Mouse (Mus musculus): ENCODE results near the gene Gabbr2.
A peak's percentile ranks its signal among the peaks of the same experiment; 100 is the strongest.

The Gabbr2 gene

GRCm38 (mm10) chr4:46703146-46703545 is 288.5 kb downstream of the Gabbr2 start:
- no peak for DNase-seq

DNA sequence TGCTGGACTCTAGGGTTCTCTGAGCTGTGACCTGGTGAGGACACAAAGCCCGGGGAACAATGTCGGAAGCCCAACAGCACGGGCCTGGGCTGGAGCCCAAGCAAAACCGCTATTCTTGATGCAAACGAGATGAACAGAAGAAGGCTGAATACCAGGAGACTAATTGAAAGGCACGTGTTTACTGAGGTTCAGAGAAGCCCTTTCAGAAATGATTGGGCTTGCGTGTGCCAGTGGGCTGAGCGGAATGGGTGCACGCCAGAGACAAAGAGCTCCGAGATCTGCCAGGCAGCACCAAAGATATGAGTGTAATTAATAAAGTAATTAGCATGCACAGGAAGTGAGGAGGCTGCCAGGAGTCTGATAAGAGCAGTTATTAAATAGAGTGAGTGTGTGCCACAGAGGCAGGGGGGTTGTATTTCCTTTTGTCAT is 291.4 kb downstream of the Gabbr2 start:
- DNase-seq = no peak

DNA sequence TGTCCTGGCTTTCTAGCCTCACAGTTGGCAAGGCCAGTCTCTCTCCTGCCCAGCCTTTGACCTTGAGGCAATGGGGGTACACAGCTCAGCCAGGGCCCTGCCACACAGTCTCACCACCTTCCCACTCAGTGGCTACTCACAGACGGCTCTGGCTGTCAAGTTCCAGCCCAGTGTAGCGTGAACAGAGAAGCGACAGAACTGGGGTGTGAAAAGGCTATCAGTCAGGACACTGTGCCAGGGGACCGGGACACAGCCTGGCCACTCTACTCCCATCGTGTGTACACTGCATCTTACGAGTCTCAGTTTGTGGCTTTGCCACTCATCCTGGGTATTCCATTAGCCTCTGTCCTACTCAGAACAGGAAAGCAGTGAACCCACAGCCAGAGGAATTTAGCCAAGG is 295.2 kb downstream of the Gabbr2 start:
- no peak for DNase-seq

GRCm38 (mm10) chr4:46690565-46690964 is 301.1 kb downstream of the Gabbr2 start:
- no peak for DNase-seq

DNA sequence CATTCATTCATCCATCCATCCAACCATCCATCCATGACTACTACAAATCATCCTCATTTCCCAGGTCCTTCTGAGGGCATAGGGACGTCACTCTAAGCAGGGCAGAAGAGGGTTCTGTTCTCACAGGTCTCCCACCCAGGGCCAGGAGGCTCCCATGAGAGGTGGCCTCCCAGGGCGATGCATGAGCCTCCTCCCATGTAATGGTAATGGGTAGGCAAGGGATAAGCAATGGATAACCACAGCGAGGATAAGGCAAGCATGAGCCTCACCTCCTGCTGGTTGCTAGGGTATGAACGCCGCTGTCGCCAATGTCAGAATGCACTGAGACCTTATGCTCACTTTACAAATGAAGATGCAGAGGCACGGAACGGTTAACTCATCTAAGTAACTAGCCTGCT is 301.7 kb downstream of the Gabbr2 start:
- DNase-seq = no peak

GRCm38 (mm10) chr4:46689397-46690022 is 302.2 kb downstream of the Gabbr2 start:
- peak; percentile 56 to 85 for DNase-seq

GRCm38 (mm10) chr4:46688213-46688832 is 303.4 kb downstream of the Gabbr2 start:
- no peak for DNase-seq

GRCm38 (mm10) chr4:46684160-46684559 is 307.5 kb downstream of the Gabbr2 start:
- no peak for DNase-seq

DNA sequence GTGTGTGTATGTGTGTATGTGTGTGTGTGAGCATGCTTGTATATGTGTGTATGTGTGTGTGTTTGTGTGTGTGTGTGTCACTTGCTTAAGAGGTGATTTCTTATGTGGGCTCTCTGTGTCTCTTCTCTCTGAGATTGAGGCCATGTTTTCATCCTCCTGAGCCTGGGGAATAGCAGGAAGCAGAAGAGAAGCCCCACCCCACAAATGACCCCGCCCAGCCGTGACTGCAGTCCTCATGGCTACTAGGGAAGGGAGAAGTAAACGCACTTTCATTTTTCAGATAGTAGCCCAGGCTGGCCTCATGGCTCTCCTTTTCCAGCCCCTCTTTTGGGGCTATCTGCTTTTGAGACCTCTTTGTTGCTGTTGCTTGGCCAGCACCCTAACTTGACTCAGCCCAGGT is 315.0 kb downstream of the Gabbr2 start:
- DNase-seq = no peak

DNA sequence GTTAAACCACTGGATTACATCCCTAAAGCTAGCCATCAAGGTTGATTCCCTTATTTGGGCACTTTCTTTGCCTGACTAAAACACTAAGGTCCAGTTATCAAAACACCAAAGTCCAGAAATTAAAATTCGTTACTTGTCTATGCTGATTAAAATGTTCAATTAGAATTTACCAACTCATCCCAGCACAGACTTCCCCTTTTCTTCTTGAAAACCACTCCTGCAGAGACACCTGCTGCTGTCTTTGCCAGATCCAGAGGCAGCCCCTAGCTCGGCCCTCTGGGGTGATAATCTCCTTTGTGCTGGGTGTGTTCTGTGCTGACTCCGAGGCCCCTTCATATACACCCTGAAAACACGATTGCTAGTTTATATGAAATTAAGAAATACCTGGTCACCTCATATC is 315.7 kb downstream of the Gabbr2 start:
- DNase-seq = no peak

GRCm38 (mm10) chr4:46675272-46675785 is 316.3 kb downstream of the Gabbr2 start:
- DNase-seq = no peak

DNA sequence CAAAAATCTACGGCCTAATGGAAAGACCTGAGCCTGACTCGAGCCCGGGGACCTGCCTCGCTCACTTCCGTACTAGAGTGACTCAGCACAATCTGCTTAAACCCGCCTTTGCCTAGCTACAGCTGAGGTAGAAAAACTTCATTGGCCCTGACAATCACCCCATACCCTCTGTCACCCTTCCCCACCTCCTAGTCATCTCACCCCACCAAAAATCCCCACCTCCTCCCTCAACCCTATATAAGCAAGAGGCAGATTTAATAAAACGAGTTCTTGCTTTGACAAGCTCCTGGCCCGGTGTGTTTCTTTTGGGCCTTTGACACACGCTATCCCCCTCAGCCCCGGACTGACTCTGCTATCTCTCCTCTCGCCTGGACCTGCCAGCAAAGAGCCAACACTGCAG is 323.1 kb downstream of the Gabbr2 start:
- DNase-seq = no peak

DNA sequence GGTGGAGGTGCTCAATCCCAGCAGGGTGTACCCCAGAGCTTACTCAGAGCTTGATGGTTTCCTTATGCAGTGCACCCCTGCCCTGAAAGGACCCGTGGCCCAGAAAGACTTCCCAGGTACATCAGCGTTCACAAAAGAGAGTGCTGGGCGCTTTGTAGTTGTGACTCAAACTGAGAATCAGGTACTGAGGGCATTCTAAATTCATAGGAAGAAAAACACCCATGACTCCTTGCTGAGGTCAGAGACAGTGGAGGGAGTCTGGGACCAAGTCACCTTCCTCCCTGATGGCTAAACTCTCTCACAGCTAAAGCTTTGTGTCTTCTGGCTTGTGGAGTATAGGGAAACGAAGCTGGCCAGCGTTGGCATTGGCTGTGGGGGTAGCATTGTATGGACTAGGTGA is 325.3 kb downstream of the Gabbr2 start:
- no peak for DNase-seq

- DNase-seq = no peak
Measured at GRCm38 (mm10) chr4:46665371-46665774, 326.3 kb downstream of the Gabbr2 start.

GRCm38 (mm10) chr4:46664123-46665009 is 327.3 kb downstream of the Gabbr2 start:
- DNase-seq = peak; percentile 48 to 77

GRCm38 (mm10) chr4:46661433-46661832 is 330.2 kb downstream of the Gabbr2 start:
- no peak for DNase-seq

DNA sequence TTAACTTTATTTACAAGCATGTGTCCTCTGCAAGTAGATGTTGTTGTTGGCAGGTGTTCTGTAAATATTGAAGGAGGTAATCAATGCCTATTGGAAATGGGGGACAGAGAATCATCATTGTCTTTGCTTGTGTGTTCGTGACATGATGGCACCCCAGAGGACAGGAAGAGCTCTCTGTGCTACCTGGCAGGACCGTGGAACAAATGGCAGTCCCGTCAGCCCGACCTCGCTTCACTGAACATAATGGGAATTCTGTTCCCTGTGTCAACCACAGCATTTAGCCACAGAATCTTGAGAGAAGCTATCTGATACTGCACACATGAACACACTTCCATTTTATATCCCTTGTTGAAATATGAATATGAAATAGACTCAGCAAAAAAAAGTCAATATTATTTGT is 332.7 kb downstream of the Gabbr2 start:
- no peak for DNase-seq

GRCm38 (mm10) chr4:46657116-46657515 is 334.6 kb downstream of the Gabbr2 start:
- DNase-seq = peak; percentile 71 to 87

GRCm38 (mm10) chr4:46655956-46656355 is 335.7 kb downstream of the Gabbr2 start:
- DNase-seq = no peak

GRCm38 (mm10) chr4:46655298-46655697 is 336.4 kb downstream of the Gabbr2 start:
- no peak for DNase-seq

GRCm38 (mm10) chr4:46650086-46650753 is 341.5 kb downstream of the Gabbr2 start, which contains the start of gene Tbc1d2:
TSS of gene Tbc1d2 (minus strand) at chr4:46650209.
- peak; percentile 96 to 97 for DNase-seq

- no peak for DNase-seq
Measured at GRCm38 (mm10) chr4:46649161-46649560, 342.5 kb downstream of the Gabbr2 start.

DNA sequence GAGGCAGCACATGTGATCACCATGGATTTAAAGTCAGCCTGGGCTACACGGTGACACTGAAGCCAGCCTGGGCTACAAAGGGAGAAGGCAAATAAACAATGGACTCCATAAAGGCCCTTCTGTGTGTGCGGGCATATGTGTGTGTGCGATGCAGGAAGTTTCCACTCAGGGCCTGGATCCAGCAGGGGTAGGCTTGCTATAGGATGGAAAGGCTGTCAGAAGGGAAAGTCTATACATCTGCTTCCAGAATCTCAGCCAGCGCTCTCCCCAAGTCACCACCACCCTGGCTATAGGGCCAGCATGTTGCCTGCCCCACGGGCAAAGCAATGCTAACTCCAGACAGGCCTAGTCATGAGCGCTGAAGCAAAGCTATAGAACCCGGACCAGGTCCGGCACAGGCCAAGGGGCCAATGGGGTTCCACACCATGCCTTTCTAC is 348.0 kb downstream of the Gabbr2 start:
- peak in 1 of 2 experiments; percentile 29 for DNase-seq
